Mouse (Mus musculus) C3H10T1/2 (cell line): ENCODE measurements around the gene 4930480E11Rik. TPM values are rescaled to one million over a fixed set of nuclear protein-coding genes. Genes with fewer than 3 reads are reported as not detected.

Experiments used
- polyA plus RNA-seq, 2 experiments: library from polyadenylated mRNA; unstranded; fragments of >200 nt; fragmentation: generic; extraction: Trizol; gene quantifications; one replicate each; pipeline ENCODE4 v1.2.1; 2012; ENCODE audit warnings: missing spikeins in 2 of 2

4930480E11Rik gene
- not detected for polyA plus RNA-seq

DNA sequence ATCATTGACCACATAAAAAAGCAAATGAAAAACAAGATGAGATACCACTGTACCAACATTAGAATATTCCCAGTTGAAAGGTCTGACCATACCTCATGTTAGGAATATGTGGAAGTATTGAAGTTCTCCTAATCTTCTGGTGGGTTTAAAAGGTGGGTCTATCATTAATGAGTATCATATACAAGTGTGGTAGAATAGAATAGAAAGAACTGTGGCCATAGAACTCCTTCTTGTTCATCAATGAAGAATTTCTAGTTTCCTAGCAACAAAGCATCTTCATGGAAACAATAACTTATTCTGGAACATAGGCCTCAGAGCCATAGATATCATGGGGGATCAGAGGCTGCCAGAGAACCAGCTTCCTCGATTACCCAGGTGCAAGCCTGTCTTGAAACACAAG lies at the start of gene 4930480E11Rik:
TSS of gene 4930480E11Rik (plus strand) at position 301 of the 400 bp plus-strand sequence.

Other genes starting within 250 kb of the 4930480E11Rik start
- not detected for gene Gm5938, start 244.2 kb upstream of the 4930480E11Rik start, polyA plus RNA-seq
- gene Obp1b, start 182.9 kb upstream of the 4930480E11Rik start, polyA plus RNA-seq, result not detected
- gene Gm14743, start 123.7 kb upstream of the 4930480E11Rik start, polyA plus RNA-seq, result not detected
- gene Prrg1, start 214.3 kb downstream of the 4930480E11Rik start, polyA plus RNA-seq, result 1 to 10 TPM in 1 of 2 experiments, under 1 TPM in 1; 0.15 to 1.3 TPM